Mouse (Mus musculus) ES-E14 (cell line): ENCODE measurements around the gene Coa6. TPM values are rescaled to one million over a fixed set of nuclear protein-coding genes. Genes with fewer than 3 reads are reported as not detected.
A peak's percentile ranks its signal among the peaks of the same experiment; 100 is the strongest.

Experiments
- DNase-seq: peaks from one replicate; pipeline ENCODE4 v3.0.0-alpha.2; 2013; ENCODE audit warnings: low read depth, low spot score
- H3K27ac ChIP-seq: 2 replicates; pipeline ENCODE4 v1.5.1; 2012; ENCODE audit warnings: low read depth, mild to moderate bottlenecking, low read length, moderate library complexity, mixed read lengths; ENCODE audit not compliant: poor library complexity, insufficient read depth, severe bottlenecking
- H3K36me3 ChIP-seq: 2 replicates; pipeline ENCODE4 v1.6.1; 2012; ENCODE audit warnings: mild to moderate bottlenecking, low read length, moderate library complexity, mixed read lengths; ENCODE audit not compliant: control insufficient read depth, poor library complexity, insufficient read depth, severe bottlenecking
- H3K4me1 ChIP-seq, 2 experiments: fragments of 150-350 bp in 1 of 2; sonication (generic) in 1 of 2; 2 replicates each; pipeline ENCODE4 v1.6.1; 2012; ENCODE audit warnings: low read length in 2 of 2, mild to moderate bottlenecking in 1 of 2, mixed read lengths in 1 of 2; ENCODE audit not compliant: control insufficient read depth in 2 of 2, insufficient read depth in 2 of 2, poor library complexity in 1 of 2
- H3K4me3 ChIP-seq, 2 experiments: fragments of 150-350 bp in 1 of 2; sonication (generic) in 1 of 2; 2 replicates each; pipeline ENCODE4 v1.5.1; 2012; ENCODE audit warnings: low read length in 2 of 2, low read depth in 1 of 2, mild to moderate bottlenecking in 1 of 2, mixed read lengths in 1 of 2; ENCODE audit not compliant: insufficient read depth in 1 of 2, poor library complexity in 1 of 2, severe bottlenecking in 1 of 2
- H3K9ac ChIP-seq: 2 replicates; pipeline ENCODE4 v1.6.1; 2012; ENCODE audit warnings: low read depth, mild to moderate bottlenecking, low read length, mixed read lengths; ENCODE audit not compliant: poor library complexity, insufficient read depth, severe bottlenecking
- H3K9me3 ChIP-seq: fragments of 150-350 bp; sonication (generic); 2 replicates; pipeline ENCODE4 v1.6.1; 2012; ENCODE audit warnings: low read depth, mild to moderate bottlenecking, low read length; ENCODE audit not compliant: control insufficient read depth, insufficient read depth
- CHD2 ChIP-seq: IDR thresholded peaks from 2 replicates; pipeline ENCODE4 v1.6.1; 2014; ENCODE audit warnings: mild to moderate bottlenecking, low read depth, low read length, inconsistent platforms
- HCFC1 ChIP-seq: IDR thresholded peaks from 2 replicates; pipeline ENCODE4 v1.6.1; 2012; ENCODE audit warnings: low read length, inconsistent platforms, borderline replicate concordance; ENCODE audit not compliant: insufficient read depth
- MAFK ChIP-seq: IDR thresholded peaks from 2 replicates; pipeline ENCODE4 v1.6.1; 2014; ENCODE audit warnings: mild to moderate bottlenecking, low read depth, low read length, inconsistent platforms; ENCODE audit not compliant: insufficient read depth
- ZC3H11A ChIP-seq: IDR thresholded peaks from 2 replicates; pipeline ENCODE4 v1.6.1; 2012; ENCODE audit warnings: low read depth, mild to moderate bottlenecking, inconsistent platforms, low read length, borderline replicate concordance
- ZNF384 ChIP-seq: IDR thresholded peaks from 2 replicates; pipeline ENCODE4 v1.6.1; 2012; ENCODE audit warnings: low read depth, low read length, inconsistent platforms
- in situ Hi-C, 2 experiments: fragments of 600-800 bp; cut with MboI; formaldehyde crosslinking; loops; one replicate each; pipeline ENCODE4 v1.15.1; 2025; ENCODE audit warnings: low sequenced_read_pairs in 2 of 2, inconsistent platforms in 1 of 2; ENCODE audit not compliant: unreplicated experiment in 2 of 2
- total RNA-seq: library from RNA; depleted of rRNA; stranded (reverse); fragments of 300-350 nt; gene quantifications from 2 replicates; pipeline ENCODE4 v1.2.3, GENCODE M21; 2012; rRNA removed

Coa6 gene
- total RNA-seq, 1 experiment = 34.9 TPM

GRCm38 (mm10) chr8:126464071-126464470 is 41.8 kb downstream of the Coa6 start:
- no peaks in the 10 kb centered on the region for H3K9me3 ChIP-seq
- TF ChIP-seq CHD2 (no peak), HCFC1 (no peak)
- in situ Hi-C loops = no loop called here
- no peak overlapping the region for H3K4me3 ChIP-seq
- peaks cover 42% of the 10 kb centered on the region for H3K36me3 ChIP-seq
- no peak for DNase-seq
- H3K9ac ChIP-seq = no peak overlapping the region
- no peaks in the 10 kb centered on the region for H3K4me1 ChIP-seq
- no peak overlapping the region for H3K27ac ChIP-seq

- Histone ChIP-seq H3K9ac (peak overlapping the region; percentile 92), H3K27ac (no peak overlapping the region), H3K9me3 (no peaks in the 10 kb centered on the region), H3K4me1 (peaks cover 0 to 8% of the 10 kb centered on the region in 2 experiments; a peak in 1 of 4 replicates), H3K36me3 (peaks cover 9% of the 10 kb centered on the region), H3K4me3 (peak overlapping the region; percentile 84 to 91)
- TF ChIP-seq ZC3H11A (no peak), MAFK (no peak)
- in situ Hi-C loops = no loop called here
- DNase-seq = no peak
These were observed 51.5 kb downstream of the Coa6 start for GRCm38 (mm10) chr8:126473802-126474298.

GRCm38 (mm10) chr8:126474299-126475187 is 52.2 kb downstream of the Coa6 start, which contains the start of gene Tarbp1:
Gene Tarbp1, minus strand, starts transcription at chr8:126475065.
- H3K9me3 ChIP-seq = no peaks in the 10 kb centered on the region
- DNase-seq = peak; percentile 82
- peaks cover 0 to 8% of the 10 kb centered on the region in 2 experiments; a peak in 1 of 4 replicates for H3K4me1 ChIP-seq
- peak within 1 kb of the TSS; percentile 84 to 91 for H3K4me3 ChIP-seq
- H3K36me3 ChIP-seq = peaks cover 4% of the 10 kb centered on the region; the same call in 1 of the 2 replicates
- in situ Hi-C loops = loop anchor here in 1 of 2 experiments (25.0 kb wide), 1 partner anchor 413 kb away; no protein-coding TSS in a partner anchor
- no peak within 1 kb of the TSS for H3K27ac ChIP-seq
- no peak for TF ChIP-seq ZNF384
- no peak for TF ChIP-seq CHD2
- no peak for TF ChIP-seq ZC3H11A
- no peak for TF ChIP-seq MAFK
- TF ChIP-seq HCFC1 = no peak; the same call in 1 of the 2 replicates
- peak within 1 kb of the TSS; percentile 92 for H3K9ac ChIP-seq

Other genes with a start within 250 kb of the Coa6 start
- gene Slc35f3, start 124.0 kb upstream of the Coa6 start, total RNA-seq = 0.18 and 0.21 TPM in 2 replicates
- gene Tarbp1, start 52.5 kb downstream of the Coa6 start, total RNA-seq = 9.5 and 11.9 TPM in 2 replicates
- gene Irf2bp2, start 171.5 kb downstream of the Coa6 start, total RNA-seq = 21.9 and 25.7 TPM in 2 replicates